Mouse (Mus musculus) lung, embryonic 14.5 days (tissue): ENCODE measurements around the gene Prrt2. TPM values are rescaled to one million over a fixed set of nuclear protein-coding genes. Genes with fewer than 3 reads are reported as not detected.

Experiments used
- ATAC-seq: fragments of 200-750 bp; cut with Nextera tagmentation; 2 replicates; pipeline ENCODE4 v1.8.0; 2017; ENCODE audit warnings: mild to moderate bottlenecking, moderate TSS enrichment, moderate library complexity; ENCODE audit not compliant: insufficient read depth
- DNase-seq: peaks from one replicate; pipeline ENCODE4 v3.0.0-alpha.2; 2015
- H3K27ac ChIP-seq: fragments of 300-500 bp; sonication (generic); 2 replicates; pipeline ENCODE4 v1.5.1; 2014; ENCODE audit warnings: low read depth, mild to moderate bottlenecking, moderate library complexity
- H3K27me3 ChIP-seq: fragments of 300-500 bp; sonication (generic); 2 replicates; pipeline ENCODE4 v1.6.1; 2014; ENCODE audit warnings: low read length, control low read depth; ENCODE audit not compliant: insufficient read depth
- H3K36me3 ChIP-seq: fragments of 300-500 bp; sonication (generic); 2 replicates; pipeline ENCODE4 v1.6.1; 2014; ENCODE audit warnings: control low read depth; ENCODE audit not compliant: insufficient read depth
- H3K4me1 ChIP-seq: fragments of 300-500 bp; sonication (generic); 2 replicates; pipeline ENCODE4 v1.6.1; 2014; ENCODE audit warnings: antibody characterized with exemption, control low read depth; ENCODE audit not compliant: insufficient read depth
- H3K4me2 ChIP-seq: fragments of 300-500 bp; sonication (generic); 2 replicates; pipeline ENCODE4 v1.6.1; 2014; ENCODE audit warnings: mild to moderate bottlenecking
- H3K4me3 ChIP-seq: fragments of 300-500 bp; sonication (generic); 2 replicates; pipeline ENCODE4 v1.5.1; 2014; ENCODE audit warnings: low read depth, low read length
- H3K9ac ChIP-seq: fragments of 300-500 bp; sonication (generic); 2 replicates; pipeline ENCODE4 v1.6.1; 2014
- H3K9me3 ChIP-seq: fragments of 300-500 bp; sonication (generic); 2 replicates; pipeline ENCODE4 v1.6.1; 2016; ENCODE audit warnings: low read depth, low read length, control low read depth
- CTCF ChIP-seq: IDR thresholded peaks from 2 replicates; pipeline ENCODE4 v1.5.1; 2016; ENCODE audit warnings: antibody characterized with exemption, low read depth
- WGBS: fragments of 180-500 bp; shearing (Covaris S2); extraction: QIAGEN DNeasy Blood & Tissue Kit; methylation state at CpG from one replicate; pipeline ENCODE4 v1.1.7; 2014; 5-methylcytosine and 5-hydroxymethylcytosine counted together
- polyA plus RNA-seq: library from polyadenylated mRNA; unstranded; fragments of >200 nt; fragmentation: Nextera tagmentation; extraction: Ambion mirVana; gene quantifications from 2 replicates; pipeline ENCODE4 v1.2.1, GENCODE M21; 2014

The Prrt2 gene
- polyA plus RNA-seq, 1 experiment from 2014 or later, result 5.9 TPM

DNA sequence TGATC is 4.7 kb downstream of the Prrt2 start, which contains the start of gene Pagr1b:
Gene Pagr1b (minus strand): TSS at position 4 of the 5 bp plus-strand sequence.
- peak within 1 kb of the TSS; percentile 88 for H3K9ac ChIP-seq
- no peak for ATAC-seq
- peaks cover 5% of the 10 kb centered on the region for H3K4me1 ChIP-seq
- H3K4me2 ChIP-seq, result peak within 1 kb of the TSS; percentile 87
- H3K27me3 ChIP-seq, result no peaks in the 10 kb centered on the region
- no peak for TF ChIP-seq CTCF
- peak within 1 kb of the TSS; percentile 73 for H3K4me3 ChIP-seq
- peaks cover 47% of the 10 kb centered on the region for H3K36me3 ChIP-seq
- no peaks in the 10 kb centered on the region for H3K9me3 ChIP-seq
- H3K27ac ChIP-seq, result peak within 1 kb of the TSS; percentile 97
- DNase-seq, result no peak

- DNase-seq, result peak; percentile 72
- Histone ChIP-seq H3K4me2 (peak overlapping the region; percentile 87), H3K27me3 (no peaks in the 10 kb centered on the region), H3K36me3 (peaks cover 47% of the 10 kb centered on the region), H3K9me3 (no peaks in the 10 kb centered on the region), H3K27ac (peak overlapping the region; percentile 97), H3K9ac (peak overlapping the region; percentile 88), H3K4me1 (peaks cover 5% of the 10 kb centered on the region), H3K4me3 (peak overlapping the region; percentile 73)
- no peak for TF ChIP-seq CTCF
- WGBS, result 0% methylated on average over 10 of the region's 10 CpGs
- peak; percentile 14; the same call in 1 of the 2 replicates for ATAC-seq
These were observed 4.9 kb downstream of the Prrt2 start for GRCm38 (mm10) chr7:127016081-127016480.

DNA sequence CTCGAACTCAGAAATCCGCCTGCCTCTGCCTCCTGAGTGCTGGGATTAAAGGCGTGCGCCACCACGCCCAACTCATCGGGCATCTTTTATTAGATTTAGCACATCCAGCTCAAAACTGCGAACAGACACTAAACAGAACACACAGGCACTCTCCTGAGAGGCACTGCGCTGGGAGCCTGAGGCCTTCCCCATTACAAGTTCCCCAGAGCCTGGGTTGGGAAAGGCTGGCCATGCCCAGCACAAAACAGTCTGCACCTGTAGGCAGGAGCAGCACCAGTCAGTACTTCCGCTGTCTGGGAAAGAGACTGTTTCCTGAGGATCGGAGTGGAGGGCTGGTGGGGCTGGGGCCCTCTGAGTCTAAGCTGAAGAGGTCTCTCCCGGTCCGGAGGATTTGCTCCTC is 6.0 kb downstream of the Prrt2 start:
- DNase-seq (no peak), ATAC-seq (no peak)
- Histone ChIP-seq H3K36me3 (peaks cover 47% of the 10 kb centered on the region), H3K9ac (no peak overlapping the region), H3K4me3 (peak overlapping the region; percentile 73; the same call in 1 of the 2 replicates), H3K9me3 (no peaks in the 10 kb centered on the region), H3K4me1 (peaks cover 5% of the 10 kb centered on the region), H3K27me3 (no peaks in the 10 kb centered on the region), H3K27ac (no peak overlapping the region), H3K4me2 (peak overlapping the region; percentile 87)
- WGBS, result 92% methylated on average over 12 of the region's 12 CpGs
- TF ChIP-seq CTCF, result no peak

DNA sequence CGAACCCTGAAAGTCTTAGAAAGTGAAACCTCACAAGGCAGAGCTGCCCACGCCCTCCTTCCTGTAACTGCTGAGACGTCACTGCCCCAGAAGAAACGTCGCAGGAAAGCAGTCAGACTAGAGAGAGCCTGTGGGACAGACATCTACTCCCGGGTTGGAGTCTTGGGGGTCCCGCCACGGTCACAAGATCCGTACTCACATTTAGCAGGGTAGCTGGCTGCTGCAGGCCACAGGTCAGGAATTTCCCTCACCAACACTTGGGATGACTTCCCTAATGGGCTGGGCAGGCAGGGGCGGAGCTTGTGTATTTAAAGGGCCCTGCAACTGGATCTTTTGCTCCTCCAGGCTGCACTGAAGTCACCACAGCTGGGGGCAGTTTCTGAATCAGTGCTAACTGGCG is 6.7 kb downstream of the Prrt2 start, which contains the start of gene Mvp:
Gene Mvp (minus strand): TSS at position 302 of the 400 bp plus-strand sequence.
- Histone ChIP-seq H3K9ac (peak within 1 kb of the TSS; percentile 52), H3K4me1 (peaks cover 5% of the 10 kb centered on the region; the same call in 1 of the 2 replicates), H3K4me3 (peak within 1 kb of the TSS; percentile 73), H3K36me3 (peaks cover 45% of the 10 kb centered on the region), H3K9me3 (no peaks in the 10 kb centered on the region), H3K27ac (peak within 1 kb of the TSS; percentile 69), H3K4me2 (peak within 1 kb of the TSS; percentile 87), H3K27me3 (no peaks in the 10 kb centered on the region)
- 20% methylated on average over 11 of the region's 11 CpGs for WGBS
- TF ChIP-seq CTCF, result no peak
- DNase-seq, result peak; percentile 85
- 0 out of 2 replicates have a peak, but pooled peaks have one; percentile 3 for ATAC-seq

DNA sequence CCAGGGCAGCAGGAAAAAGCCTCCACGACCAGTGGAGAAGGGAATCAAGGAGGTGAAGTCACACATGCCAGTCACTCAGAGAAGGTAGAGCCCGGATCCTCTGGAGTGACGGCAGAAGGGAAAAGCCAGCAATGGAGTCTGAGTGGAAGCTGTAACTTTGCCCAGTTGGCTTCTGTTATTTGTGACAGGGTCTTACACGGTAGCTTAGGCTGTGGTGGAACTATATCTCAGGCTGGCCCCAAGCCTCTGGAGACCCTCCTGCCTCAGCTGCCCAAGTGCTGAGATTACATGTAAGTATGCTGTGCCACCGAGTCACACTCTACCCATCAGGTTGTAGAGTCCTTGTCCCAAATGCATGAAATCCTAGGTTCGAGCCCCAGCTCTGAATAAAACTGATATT is 7.6 kb downstream of the Prrt2 start:
- no peak for TF ChIP-seq CTCF
- ATAC-seq (no peak), DNase-seq (no peak)
- no peaks in the 10 kb centered on the region for H3K9me3 ChIP-seq
- H3K27me3 ChIP-seq, result no peaks in the 10 kb centered on the region
- no peak overlapping the region for H3K9ac ChIP-seq
- H3K27ac ChIP-seq, result no peak overlapping the region
- WGBS, result 93% methylated on average over 6 of the region's 6 CpGs
- peak overlapping the region; percentile 45; the same call in 1 of the 2 replicates for H3K4me3 ChIP-seq
- peaks cover 5% of the 10 kb centered on the region; the same call in 1 of the 2 replicates for H3K4me1 ChIP-seq
- peaks cover 38% of the 10 kb centered on the region for H3K36me3 ChIP-seq
- H3K4me2 ChIP-seq, result peak overlapping the region; percentile 87; the same call in 1 of the 2 replicates

DNA sequence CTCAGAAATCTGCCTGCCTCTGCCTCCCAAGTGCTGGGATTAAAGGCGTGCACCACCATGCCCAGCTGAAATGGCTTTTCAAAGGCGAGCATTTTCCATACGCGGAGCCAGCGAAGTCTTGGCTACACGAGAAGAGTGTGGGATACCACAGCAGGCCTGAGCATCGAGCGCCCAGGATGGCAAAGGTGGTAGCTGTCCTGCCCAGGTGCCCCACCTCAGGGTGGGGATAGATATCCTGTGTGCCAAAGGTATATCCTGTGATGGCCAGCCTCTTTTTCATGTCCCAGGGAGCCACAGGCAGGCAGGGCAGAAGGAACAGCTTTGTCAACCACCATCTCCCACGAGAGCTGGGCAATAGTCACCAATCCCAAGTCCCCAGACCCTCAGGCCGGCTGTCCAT is 8.2 kb downstream of the Prrt2 start:
- WGBS, result 93% methylated on average over 10 of the region's 10 CpGs
- Histone ChIP-seq H3K4me1 (peaks cover 5% of the 10 kb centered on the region; the same call in 1 of the 2 replicates), H3K27me3 (no peaks in the 10 kb centered on the region)

GRCm38 (mm10) chr7:127012374-127012773 is 8.6 kb downstream of the Prrt2 start:
- H3K36me3 ChIP-seq, result peaks cover 38% of the 10 kb centered on the region
- H3K4me2 ChIP-seq, result no peak overlapping the region
- ATAC-seq (no peak), DNase-seq (no peak)
- H3K9me3 ChIP-seq, result no peaks in the 10 kb centered on the region
- WGBS, result 76% methylated on average over 6 of the region's 6 CpGs
- TF ChIP-seq CTCF, result no peak
- H3K27me3 ChIP-seq, result no peaks in the 10 kb centered on the region
- peaks cover 5% of the 10 kb centered on the region; the same call in 1 of the 2 replicates for H3K4me1 ChIP-seq
- H3K9ac ChIP-seq, result no peak overlapping the region
- no peak overlapping the region for H3K27ac ChIP-seq
- H3K4me3 ChIP-seq, result no peak overlapping the region

More for the DNA sequence above, 8.2 kb downstream of the Prrt2 start:
- DNase-seq (no peak), ATAC-seq (no peak)
- Histone ChIP-seq H3K4me2 (no peak overlapping the region), H3K4me3 (no peak overlapping the region), H3K9me3 (no peaks in the 10 kb centered on the region), H3K27ac (no peak overlapping the region), H3K36me3 (peaks cover 38% of the 10 kb centered on the region), H3K9ac (no peak overlapping the region)
- no peak for TF ChIP-seq CTCF

DNA sequence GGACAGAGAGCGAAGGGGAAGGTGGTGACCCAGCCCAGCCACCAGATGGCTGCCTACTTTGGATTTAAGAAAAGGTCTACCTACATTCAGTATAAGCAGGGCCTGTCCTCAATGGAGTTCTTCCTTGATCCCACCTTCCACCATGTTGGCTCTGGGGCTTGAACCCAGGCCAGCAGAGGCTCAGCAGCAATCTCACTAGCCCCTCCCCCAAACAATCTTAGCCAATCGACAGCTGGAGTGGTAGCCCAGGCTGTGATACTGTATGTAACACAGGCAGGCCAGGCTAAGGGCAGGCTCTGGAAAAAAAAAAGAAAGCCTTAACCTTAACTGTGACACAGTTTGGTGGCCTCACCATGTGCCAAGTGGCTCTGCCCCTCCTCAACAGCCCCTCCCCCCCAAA is 9.3 kb downstream of the Prrt2 start:
- H3K36me3 ChIP-seq, result peaks cover 38% of the 10 kb centered on the region
- no peaks in the 10 kb centered on the region for H3K9me3 ChIP-seq
- H3K9ac ChIP-seq, result no peak overlapping the region
- no peaks in the 10 kb centered on the region for H3K27me3 ChIP-seq
- no peak overlapping the region for H3K4me3 ChIP-seq
- WGBS, result 79% methylated on average over 2 of the region's 2 CpGs
- ATAC-seq (no peak), DNase-seq (no peak)
- TF ChIP-seq CTCF, result 0 out of 2 replicates have a peak, but pooled peaks have one; percentile 7
- H3K4me1 ChIP-seq, result peaks cover 5% of the 10 kb centered on the region; the same call in 1 of the 2 replicates
- H3K27ac ChIP-seq, result no peak overlapping the region
- no peak overlapping the region for H3K4me2 ChIP-seq
